Mouse (Mus musculus): Measurements from ENCODE around the gene Socs1. TPM values are rescaled to one million over a fixed set of nuclear protein-coding genes. Genes with fewer than 3 reads are reported as not detected.

Gene Socs1
- polyA plus RNA-seq, 1 experiment, result 1.9 TPM

DNA sequence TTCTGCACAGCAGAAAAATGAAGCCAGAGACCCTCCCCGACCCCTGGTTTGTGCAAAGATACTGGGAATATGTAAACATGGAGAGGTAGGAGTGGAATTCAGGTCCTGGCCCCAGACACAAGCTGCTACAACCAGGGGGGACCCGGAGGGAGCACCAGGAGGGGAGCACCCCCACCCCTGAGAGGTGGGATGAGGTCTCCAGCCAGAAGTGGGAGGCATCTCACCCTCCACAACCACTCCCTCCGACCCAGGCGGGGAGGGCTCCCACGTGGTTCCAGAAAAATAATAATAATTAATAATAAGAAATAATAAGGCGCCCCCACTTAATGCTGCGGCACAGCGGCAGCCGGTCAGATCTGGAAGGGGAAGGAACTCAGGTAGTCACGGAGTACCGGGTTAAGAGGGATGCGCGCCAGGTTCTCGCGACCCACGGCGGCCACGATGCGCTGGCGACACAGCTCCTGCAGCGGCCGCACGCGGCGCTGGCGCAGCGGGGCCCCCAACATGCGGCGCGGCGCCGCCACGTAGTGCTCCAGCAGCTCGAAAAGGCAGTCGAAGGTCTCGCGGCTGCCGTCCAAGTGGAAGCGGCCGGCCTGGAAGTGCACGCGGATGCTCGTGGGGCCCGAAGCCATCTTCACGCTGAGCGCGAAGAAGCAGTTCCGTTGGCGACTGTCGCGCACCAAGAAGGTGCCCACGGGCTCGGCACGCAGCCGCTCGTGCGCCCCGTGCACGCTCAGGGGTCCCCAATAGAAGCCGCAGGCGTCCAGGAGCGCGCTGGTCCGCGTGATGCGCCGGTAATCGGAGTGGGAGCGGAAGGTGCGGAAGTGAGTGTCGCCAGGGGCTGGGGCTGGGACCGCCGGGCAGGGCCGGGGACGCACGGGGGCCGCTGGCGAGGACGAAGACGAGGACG lies 1.2 kb downstream of the Socs1 start:
- Histone ChIP-seq H3K4me1 (ENCODE audit: control insufficient read depth, insufficient read depth, low read length) (peaks cover 1% of the 10 kb centered on the region), H3K9me3 (replicated peaks; ENCODE audit: control insufficient read depth, insufficient read depth, low read length, poor library complexity, severe bottlenecking) (no peaks in the 10 kb centered on the region), H3K4me3 (ENCODE audit: low read depth, low read length) (peak overlapping the region; percentile 74), H3K36me3 (ENCODE audit: control insufficient read depth, insufficient read depth, low read length, poor library complexity, severe bottlenecking) (no peaks in the 10 kb centered on the region), H3K27me3 (ENCODE audit: control insufficient read depth, insufficient read depth, low read length, poor library complexity, severe bottlenecking) (no peaks in the 10 kb centered on the region; the same call in 1 of the 2 replicates), H3K9ac (ENCODE audit: low read depth, poor library complexity, severe bottlenecking) (peak overlapping the region; percentile 84), H3K27ac (ENCODE audit: insufficient read depth, low read length) (no peak overlapping the region)
- no peak for TF ChIP-seq POLR2A (IDR thresholded peaks at IDR 0.05; ENCODE audit: insufficient read depth, low read length)
- TF ChIP-seq CTCF (IDR thresholded peaks at IDR 0.05; ENCODE audit: low read depth, low read length), result no peak
- TF ChIP-seq EP300 (IDR thresholded peaks at IDR 0.05; ENCODE audit: insufficient read depth, low read depth, low read length), result no peak

- Histone ChIP-seq H3K27me3 (ENCODE audit: control insufficient read depth, insufficient read depth, low read length, poor library complexity, severe bottlenecking) (no peaks in the 10 kb centered on the region; the same call in 1 of the 2 replicates), H3K4me3 (ENCODE audit: low read depth, low read length) (no peak overlapping the region), H3K27ac (ENCODE audit: insufficient read depth, low read length) (no peak overlapping the region), H3K4me1 (ENCODE audit: control insufficient read depth, insufficient read depth, low read length) (peaks cover 1% of the 10 kb centered on the region), H3K36me3 (ENCODE audit: control insufficient read depth, insufficient read depth, low read length, poor library complexity, severe bottlenecking) (no peaks in the 10 kb centered on the region), H3K9me3 (replicated peaks; ENCODE audit: control insufficient read depth, insufficient read depth, low read length, poor library complexity, severe bottlenecking) (no peaks in the 10 kb centered on the region), H3K9ac (ENCODE audit: low read depth, poor library complexity, severe bottlenecking) (peak overlapping the region; percentile 84; the same call in 1 of the 2 replicates)
- TF ChIP-seq CTCF (IDR thresholded peaks at IDR 0.05; ENCODE audit: low read depth, low read length) (no peak), EP300 (IDR thresholded peaks at IDR 0.05; ENCODE audit: insufficient read depth, low read depth, low read length) (no peak), POLR2A (IDR thresholded peaks at IDR 0.05; ENCODE audit: insufficient read depth, low read length) (no peak)
These were observed 1.9 kb downstream of the Socs1 start for GRCm38 (mm10) chr16:10783451-10783850.

GRCm38 (mm10) chr16:10783152-10783434 lies 2.2 kb downstream of the Socs1 start:
- no peak overlapping the region for H3K9ac ChIP-seq (ENCODE audit: low read depth, poor library complexity, severe bottlenecking)
- H3K36me3 ChIP-seq (ENCODE audit: control insufficient read depth, insufficient read depth, low read length, poor library complexity, severe bottlenecking), result no peaks in the 10 kb centered on the region
- H3K4me1 ChIP-seq (ENCODE audit: control insufficient read depth, insufficient read depth, low read length), result peaks cover 1% of the 10 kb centered on the region
- TF ChIP-seq CTCF (IDR thresholded peaks at IDR 0.05; ENCODE audit: low read depth, low read length) (no peak), POLR2A (IDR thresholded peaks at IDR 0.05; ENCODE audit: insufficient read depth, low read length) (no peak), EP300 (IDR thresholded peaks at IDR 0.05; ENCODE audit: insufficient read depth, low read depth, low read length) (no peak)
- H3K9me3 ChIP-seq (replicated peaks; ENCODE audit: control insufficient read depth, insufficient read depth, low read length, poor library complexity, severe bottlenecking), result no peaks in the 10 kb centered on the region
- H3K4me3 ChIP-seq (ENCODE audit: low read depth, low read length), result no peak overlapping the region
- H3K27me3 ChIP-seq (ENCODE audit: control insufficient read depth, insufficient read depth, low read length, poor library complexity, severe bottlenecking), result no peaks in the 10 kb centered on the region; the same call in 1 of the 2 replicates
- H3K27ac ChIP-seq (ENCODE audit: insufficient read depth, low read length), result no peak overlapping the region

DNA sequence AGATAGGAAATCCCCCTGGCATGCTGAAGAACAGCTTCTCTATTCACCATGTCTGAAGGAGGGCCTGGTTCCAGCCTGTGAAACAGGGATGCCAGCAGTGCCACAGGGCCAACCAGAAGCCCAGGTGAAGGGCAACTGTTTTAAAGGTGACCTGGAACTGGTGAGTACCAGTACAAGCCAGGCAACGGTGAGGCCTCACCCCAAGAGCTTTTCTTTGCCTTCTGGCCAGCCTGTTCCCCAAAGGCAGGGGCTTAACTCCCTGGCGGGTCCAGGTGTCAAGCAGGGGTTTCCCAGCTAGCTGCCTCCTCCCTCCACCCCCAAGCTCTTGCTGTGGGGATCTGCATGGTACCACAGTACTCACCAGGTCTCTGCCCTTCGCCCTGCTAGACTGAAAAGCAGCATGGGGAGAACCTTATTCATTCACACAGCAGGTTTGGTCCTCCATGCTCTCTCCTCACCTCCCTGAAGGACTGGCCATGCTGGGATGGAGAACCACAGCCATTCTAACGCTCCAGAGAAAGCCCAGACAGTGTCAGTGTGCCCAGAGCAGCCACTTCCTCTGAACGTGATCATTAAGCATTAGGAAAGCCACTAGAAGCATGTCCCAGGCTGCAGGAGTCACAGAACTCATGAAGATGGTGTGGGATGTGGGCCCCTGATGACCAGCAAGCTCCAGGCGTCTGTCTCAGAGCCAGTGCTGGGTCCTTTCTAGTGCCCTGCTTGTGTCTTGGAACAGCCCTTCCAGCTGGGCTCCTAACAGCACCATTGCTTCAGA lies 2.8 kb downstream of the Socs1 start:
- Histone ChIP-seq H3K36me3 (ENCODE audit: control insufficient read depth, insufficient read depth, low read length, poor library complexity, severe bottlenecking) (no peaks in the 10 kb centered on the region), H3K27ac (ENCODE audit: insufficient read depth, low read length) (no peak overlapping the region), H3K9ac (ENCODE audit: low read depth, poor library complexity, severe bottlenecking) (no peak overlapping the region), H3K9me3 (replicated peaks; ENCODE audit: control insufficient read depth, insufficient read depth, low read length, poor library complexity, severe bottlenecking) (no peaks in the 10 kb centered on the region), H3K4me3 (ENCODE audit: low read depth, low read length) (no peak overlapping the region), H3K4me1 (ENCODE audit: control insufficient read depth, insufficient read depth, low read length) (peaks cover 1% of the 10 kb centered on the region), H3K27me3 (ENCODE audit: control insufficient read depth, insufficient read depth, low read length, poor library complexity, severe bottlenecking) (no peaks in the 10 kb centered on the region; the same call in 1 of the 2 replicates)
- TF ChIP-seq EP300 (IDR thresholded peaks at IDR 0.05; ENCODE audit: insufficient read depth, low read depth, low read length) (no peak), POLR2A (IDR thresholded peaks at IDR 0.05; ENCODE audit: insufficient read depth, low read length) (no peak), CTCF (IDR thresholded peaks at IDR 0.05; ENCODE audit: low read depth, low read length) (no peak)

- Histone ChIP-seq H3K9me3 (replicated peaks; ENCODE audit: control insufficient read depth, insufficient read depth, low read length, poor library complexity, severe bottlenecking) (no peaks in the 10 kb centered on the region), H3K27ac (ENCODE audit: insufficient read depth, low read length) (no peak overlapping the region), H3K4me3 (ENCODE audit: low read depth, low read length) (no peak overlapping the region), H3K4me1 (ENCODE audit: control insufficient read depth, insufficient read depth, low read length) (no peaks in the 10 kb centered on the region), H3K9ac (ENCODE audit: low read depth, poor library complexity, severe bottlenecking) (no peak overlapping the region), H3K27me3 (ENCODE audit: control insufficient read depth, insufficient read depth, low read length, poor library complexity, severe bottlenecking) (no peaks in the 10 kb centered on the region; the same call in 1 of the 2 replicates), H3K36me3 (ENCODE audit: control insufficient read depth, insufficient read depth, low read length, poor library complexity, severe bottlenecking) (no peaks in the 10 kb centered on the region)
- TF ChIP-seq POLR2A (IDR thresholded peaks at IDR 0.05; ENCODE audit: insufficient read depth, low read length), result no peak
- no peak for TF ChIP-seq EP300 (IDR thresholded peaks at IDR 0.05; ENCODE audit: insufficient read depth, low read depth, low read length)
- no peak for TF ChIP-seq CTCF (IDR thresholded peaks at IDR 0.05; ENCODE audit: low read depth, low read length)
These were observed 3.4 kb downstream of the Socs1 start for GRCm38 (mm10) chr16:10781862-10782371.

Measured in ES-Bruce4 (cell line).